In genomic region chr1:22206935-22207334, GRCm38 (mm10) we compare ENCODE assay signal across 20 mouse cellular contexts.
DNase-seq lines count a peak whose midpoint lies in the region; ATAC-seq and TF ChIP-seq lines count a peak whose summit lies in the region.
"Had no signal": no experiment of that assay in that cellular context is flagged by ENCODE, and none has a peak within 500 bp of the region (broad histone marks: within the 10 kb centered on the region; RNA-seq: fewer than 3 reads in every experiment).

No protein-coding gene starts in this region.

- TF ChIP-seq CTCF in stomach, postnatal 0 days (IDR thresholded peaks at IDR 0.05; ENCODE audit: low read depth) = no peak

- no peaks in the 10 kb centered on the region for H3K36me3 ChIP-seq in forebrain, embryonic 16.5 days (ENCODE audit: control insufficient read depth, insufficient read depth)
- no peaks in the 10 kb centered on the region for H3K36me3 ChIP-seq in forebrain, embryonic 11.5 days (ENCODE audit: control insufficient read depth, insufficient read depth, low read length)
- H3K36me3 ChIP-seq in lung, embryonic 15.5 days = no peaks in the 10 kb centered on the region
- H3K36me3 ChIP-seq in stomach, embryonic 14.5 days (ENCODE audit: control insufficient read depth, insufficient read depth, low read length) = no peaks in the 10 kb centered on the region
- no peaks in the 10 kb centered on the region for H3K36me3 ChIP-seq in stomach, postnatal 0 days (ENCODE audit: control insufficient read depth, insufficient read depth, low read length)
- H3K36me3 ChIP-seq: embryonic facial prominence, embryonic 13.5 days; heart, embryonic 13.5 days; hindbrain, embryonic 12.5 days had no signal

- H3K4me3 ChIP-seq in forebrain, embryonic 16.5 days (replicated peaks; ENCODE audit: low read length) = no peak overlapping the region
- no peak overlapping the region for H3K4me3 ChIP-seq in forebrain, embryonic 11.5 days (ENCODE audit: low read depth, low read length)
- no peak overlapping the region for H3K4me3 ChIP-seq in lung, embryonic 15.5 days
- no peak overlapping the region for H3K4me3 ChIP-seq in stomach, embryonic 14.5 days (ENCODE audit: low read depth, low read length)
- H3K4me3 ChIP-seq in stomach, postnatal 0 days (ENCODE audit: low read depth, low read length) = no peak overlapping the region
- H3K4me3 ChIP-seq: embryonic facial prominence, embryonic 13.5 days; heart, embryonic 13.5 days; hindbrain, embryonic 12.5 days had no signal

- H3K4me1 ChIP-seq in forebrain, embryonic 16.5 days (replicated peaks; ENCODE audit: control insufficient read depth, insufficient read depth, low read length) = no peaks in the 10 kb centered on the region
- H3K4me1 ChIP-seq in forebrain, embryonic 11.5 days (replicated peaks; ENCODE audit: control insufficient read depth, insufficient read depth, low read length) = no peaks in the 10 kb centered on the region
- H3K4me1 ChIP-seq in lung, embryonic 15.5 days = no peaks in the 10 kb centered on the region
- H3K4me1 ChIP-seq in stomach, embryonic 14.5 days (ENCODE audit: control insufficient read depth, insufficient read depth, low read length) = no peaks in the 10 kb centered on the region
- H3K4me1 ChIP-seq in stomach, postnatal 0 days (replicated peaks; ENCODE audit: control insufficient read depth, insufficient read depth) = no peaks in the 10 kb centered on the region
- H3K4me1 ChIP-seq: embryonic facial prominence, embryonic 13.5 days; heart, embryonic 13.5 days; hindbrain, embryonic 12.5 days had no signal

- DNase-seq in forebrain, embryonic 11.5 days (ENCODE audit: low spot score) = no peak
- DNase-seq in lung, postnatal 25 days (ENCODE audit: low spot score) = no peak
- DNase-seq in stomach, postnatal 0 days (ENCODE audit: low spot score) = peak; percentile 18
- no peak for DNase-seq in layer of hippocampus, adult 11-12 months (ENCODE audit: low spot score)
- DNase-seq: adrenal gland, postnatal 14 days; cerebellum, adult 2 months; cerebellum, postnatal 25 days; gastrocnemius, postnatal 36 days; heart, adult 11 months; heart, postnatal 36 days had no signal

- H3K27ac ChIP-seq in forebrain, embryonic 16.5 days (ENCODE audit: low read length) = no peak overlapping the region
- H3K27ac ChIP-seq in forebrain, embryonic 11.5 days (ENCODE audit: low read depth, low read length) = no peak overlapping the region
- no peak overlapping the region for H3K27ac ChIP-seq in lung, embryonic 15.5 days
- H3K27ac ChIP-seq in stomach, embryonic 14.5 days (ENCODE audit: low read length) = no peak overlapping the region
- H3K27ac ChIP-seq in stomach, postnatal 0 days (replicated peaks) = no peak overlapping the region
- H3K27ac ChIP-seq: embryonic facial prominence, embryonic 13.5 days; heart, embryonic 13.5 days; hindbrain, embryonic 12.5 days had no signal

- ATAC-seq in forebrain, embryonic 16.5 days = 0 out of 2 replicates have a peak, but pooled peaks have one; percentile 12
- ATAC-seq in forebrain, embryonic 11.5 days (replicated peaks; ENCODE audit: low FRiP score) = no peak
- ATAC-seq in lung, embryonic 15.5 days (ENCODE audit: borderline replicate concordance, extremely low read depth, low FRiP score, low TSS enrichment) = peak; percentile 95
- ATAC-seq in stomach, embryonic 14.5 days (ENCODE audit: insufficient number of reproducible peaks, insufficient read depth, low FRiP score, low read depth) = peak; percentile 76; the same call in 1 of the 2 replicates
- ATAC-seq in stomach, postnatal 0 days (ENCODE audit: low FRiP score, low TSS enrichment) = peak; percentile 81
- ATAC-seq: activated CD4-positive, CD25-positive, alpha-beta regulatory T cell, adult 4 months; forebrain, embryonic 14.5 days; Patski had no signal

- TF ChIP-seq EP300 in stomach, postnatal 0 days (optimal IDR thresholded peaks at IDR 0.05) = no peak

- no peak overlapping the region for H3K9ac ChIP-seq in forebrain, embryonic 16.5 days (replicated peaks; ENCODE audit: low read depth, low read length)
- no peak overlapping the region for H3K9ac ChIP-seq in forebrain, embryonic 11.5 days (ENCODE audit: low read length)
- no peak overlapping the region for H3K9ac ChIP-seq in lung, embryonic 15.5 days
- no peak overlapping the region for H3K9ac ChIP-seq in stomach, embryonic 14.5 days (replicated peaks; ENCODE audit: low read depth, low read length)
- no peak overlapping the region for H3K9ac ChIP-seq in stomach, postnatal 0 days (ENCODE audit: low read length)
- H3K9ac ChIP-seq: embryonic facial prominence, embryonic 13.5 days; heart, embryonic 13.5 days; hindbrain, embryonic 12.5 days had no signal

- no peak overlapping the region for H3K4me2 ChIP-seq in forebrain, embryonic 16.5 days (ENCODE audit: low read length)
- H3K4me2 ChIP-seq in forebrain, embryonic 11.5 days (ENCODE audit: low read depth, low read length, severe bottlenecking) = no peak overlapping the region
- no peak overlapping the region for H3K4me2 ChIP-seq in lung, embryonic 15.5 days
- H3K4me2 ChIP-seq in stomach, embryonic 14.5 days (replicated peaks; ENCODE audit: low read depth, low read length) = no peak overlapping the region
- H3K4me2 ChIP-seq in stomach, postnatal 0 days (replicated peaks; ENCODE audit: low read depth) = no peak overlapping the region
- H3K4me2 ChIP-seq: embryonic facial prominence, embryonic 13.5 days; heart, embryonic 13.5 days; hindbrain, embryonic 12.5 days had no signal

- 62% methylated on average over 5 of the region's 5 CpGs for WGBS in forebrain, embryonic 16.5 days
- 78% methylated on average over 5 of the region's 5 CpGs for WGBS in forebrain, embryonic 11.5 days
- 39% methylated on average over 5 of the region's 5 CpGs for WGBS in lung, embryonic 15.5 days
- WGBS in stomach, embryonic 14.5 days = 60% methylated on average over 5 of the region's 5 CpGs
- 34% methylated on average over 5 of the region's 5 CpGs for WGBS in stomach, postnatal 0 days

- H3K9me3 ChIP-seq in forebrain, embryonic 16.5 days (ENCODE audit: control insufficient read depth, low read length) = no peaks in the 10 kb centered on the region
- H3K9me3 ChIP-seq in forebrain, embryonic 11.5 days (ENCODE audit: control insufficient read depth, low read length) = no peaks in the 10 kb centered on the region
- H3K9me3 ChIP-seq in lung, embryonic 15.5 days = no peaks in the 10 kb centered on the region
- H3K9me3 ChIP-seq in stomach, embryonic 14.5 days (ENCODE audit: control insufficient read depth, low read depth, low read length) = no peaks in the 10 kb centered on the region
- H3K9me3 ChIP-seq in stomach, postnatal 0 days (ENCODE audit: control insufficient read depth, low read length) = no peaks in the 10 kb centered on the region
- H3K9me3 ChIP-seq: embryonic facial prominence, embryonic 13.5 days; heart, embryonic 13.5 days; hindbrain, embryonic 12.5 days had no signal

- H3K27me3 ChIP-seq in forebrain, embryonic 16.5 days (replicated peaks; ENCODE audit: control insufficient read depth, insufficient read depth, low read length) = no peaks in the 10 kb centered on the region
- H3K27me3 ChIP-seq in forebrain, embryonic 11.5 days (ENCODE audit: control insufficient read depth, insufficient read depth, low read length) = no peaks in the 10 kb centered on the region
- no peaks in the 10 kb centered on the region for H3K27me3 ChIP-seq in lung, embryonic 15.5 days
- H3K27me3 ChIP-seq in stomach, embryonic 14.5 days (ENCODE audit: control insufficient read depth, insufficient read depth, low read length) = no peaks in the 10 kb centered on the region
- H3K27me3 ChIP-seq in stomach, postnatal 0 days (ENCODE audit: control insufficient read depth, insufficient read depth, low read length) = no peaks in the 10 kb centered on the region
- H3K27me3 ChIP-seq: CH12.LX; embryonic facial prominence, embryonic 13.5 days; heart, embryonic 13.5 days; hindbrain, embryonic 12.5 days had no signal
